Mouse (Mus musculus): ENCODE measurements around the gene Gm609.

GRCm38 (mm10) chr16:45376812-45377211 lies 116.0 kb downstream of the Gm609 start:
- no peak for TF ChIP-seq CTCF (conservative IDR thresholded peaks at IDR 0.05; ENCODE audit: insufficient read depth, insufficient read length, low read depth, low read length)
- TF ChIP-seq POLR2A (IDR thresholded peaks at IDR 0.05; ENCODE audit: low read depth, low read length), result no peak
